Mouse (Mus musculus) kidney, embryonic 14.5 days (tissue): ENCODE measurements around the gene Cenpm. TPM values are rescaled to one million over a fixed set of nuclear protein-coding genes. Genes with fewer than 3 reads are reported as not detected.

ENCODE experiments used
- ATAC-seq: fragments of 200-750 bp; cut with Nextera tagmentation; 2 replicates; pipeline ENCODE4 v1.8.0; 2017; ENCODE audit warnings: moderate number of reproducible peaks, mild to moderate bottlenecking, moderate TSS enrichment, moderate library complexity; ENCODE audit not compliant: low FRiP score, low TSS enrichment
- H3K27ac ChIP-seq: fragments of 300-500 bp; sonication (generic); 2 replicates; pipeline ENCODE4 v1.5.1; 2014; ENCODE audit warnings: low read depth, mild to moderate bottlenecking, low read length, moderate library complexity, mixed read lengths
- H3K27me3 ChIP-seq: fragments of 300-500 bp; sonication (generic); 2 replicates; pipeline ENCODE4 v1.6.1; 2014; ENCODE audit warnings: mild to moderate bottlenecking, low read length; ENCODE audit not compliant: control insufficient read depth, insufficient read depth
- H3K36me3 ChIP-seq: fragments of 300-500 bp; sonication (generic); 2 replicates; pipeline ENCODE4 v1.6.1; 2014; ENCODE audit warnings: low read length, mixed read lengths; ENCODE audit not compliant: control insufficient read depth, insufficient read depth
- H3K4me1 ChIP-seq: fragments of 300-500 bp; sonication (generic); 2 replicates; pipeline ENCODE4 v1.6.1; 2014; ENCODE audit warnings: low read length, mixed read lengths; ENCODE audit not compliant: control insufficient read depth, insufficient read depth
- H3K4me2 ChIP-seq: fragments of 300-500 bp; sonication (generic); replicated peaks from 2 replicates; pipeline ENCODE4 v1.6.1; 2014; ENCODE audit warnings: low read depth, mild to moderate bottlenecking, low read length
- H3K4me3 ChIP-seq: fragments of 300-500 bp; sonication (generic); 2 replicates; pipeline ENCODE4 v1.5.1; 2014; ENCODE audit warnings: mild to moderate bottlenecking, low read length
- H3K9ac ChIP-seq: fragments of 300-500 bp; sonication (generic); 2 replicates; pipeline ENCODE4 v1.6.1; 2014; ENCODE audit warnings: low read depth, mild to moderate bottlenecking, low read length, moderate library complexity
- H3K9me3 ChIP-seq: fragments of 300-500 bp; sonication (generic); 2 replicates; pipeline ENCODE4 v1.6.1; 2016; ENCODE audit warnings: low read length; ENCODE audit not compliant: control insufficient read depth
- WGBS: fragments of 180-500 bp; shearing (Covaris S2); extraction: QIAGEN DNeasy Blood & Tissue Kit; methylation state at CpG from one replicate; pipeline ENCODE4 v1.1.7; 2014; 5-methylcytosine and 5-hydroxymethylcytosine counted together
- polyA plus RNA-seq: library from polyadenylated mRNA; unstranded; fragments of >200 nt; fragmentation: Nextera tagmentation; extraction: Ambion mirVana; gene quantifications from 2 replicates; pipeline ENCODE4 v1.2.1, GENCODE M21; 2014

The Cenpm gene
- polyA plus RNA-seq, 1 experiment from 2014 or later = 83.3 TPM

GRCm38 (mm10) chr15:82213222-82213621 is 31.3 kb downstream of the Cenpm start:
- WGBS = 8% methylated on average over 4 of the region's 4 CpGs
- Histone ChIP-seq H3K36me3 (no peaks in the 10 kb centered on the region), H3K9me3 (no peaks in the 10 kb centered on the region), H3K27ac (no peak overlapping the region), H3K4me3 (peak overlapping the region; percentile 41; the same call in 1 of the 2 replicates), H3K27me3 (peaks cover 82% of the 10 kb centered on the region), H3K9ac (no peak overlapping the region), H3K4me2 (no peak overlapping the region), H3K4me1 (peaks cover 16% of the 10 kb centered on the region)
- no peak for ATAC-seq

- Histone ChIP-seq H3K4me1 (peaks cover 16% of the 10 kb centered on the region), H3K27me3 (peaks cover 87% of the 10 kb centered on the region), H3K4me2 (peak within 1 kb of the TSS; percentile 76), H3K9me3 (no peaks in the 10 kb centered on the region), H3K9ac (peak within 1 kb of the TSS; percentile 34), H3K27ac (no peak within 1 kb of the TSS), H3K4me3 (peak within 1 kb of the TSS; percentile 41), H3K36me3 (no peaks in the 10 kb centered on the region)
- under 1% methylated on average over 24 of the region's 34 CpGs for WGBS
- no peak; the same call in 1 of the 2 replicates for ATAC-seq
These were observed 31.8 kb downstream of the Cenpm start, which contains the start of gene Shisa8 for GRCm38 (mm10) chr15:82212752-82213063. Gene Shisa8, minus strand, starts transcription at chr15:82212815.

- Histone ChIP-seq H3K27me3 (peaks cover 90% of the 10 kb centered on the region), H3K4me1 (peaks cover 16% of the 10 kb centered on the region), H3K36me3 (no peaks in the 10 kb centered on the region), H3K4me3 (peak overlapping the region; percentile 41), H3K9ac (peak overlapping the region; percentile 34), H3K9me3 (no peaks in the 10 kb centered on the region), H3K27ac (no peak overlapping the region), H3K4me2 (peak overlapping the region; percentile 76)
- ATAC-seq = peak; percentile 65; the same call in 1 of the 2 replicates
- WGBS = under 1% methylated on average over 102 of the region's 112 CpGs
These were observed 32.4 kb downstream of the Cenpm start for GRCm38 (mm10) chr15:82211911-82212751.

- Histone ChIP-seq H3K27me3 (peaks cover 90% of the 10 kb centered on the region), H3K4me3 (peak overlapping the region; percentile 41), H3K27ac (no peak overlapping the region), H3K4me1 (peaks cover 23% of the 10 kb centered on the region), H3K4me2 (peak overlapping the region; percentile 76), H3K9me3 (no peaks in the 10 kb centered on the region), H3K9ac (no peak overlapping the region), H3K36me3 (peaks cover 4% of the 10 kb centered on the region; the same call in 1 of the 2 replicates)
- no peak for ATAC-seq
- WGBS = 5% methylated on average over 9 of the region's 11 CpGs
These were observed 33.3 kb downstream of the Cenpm start for GRCm38 (mm10) chr15:82211281-82211680.

- no peak overlapping the region for H3K9ac ChIP-seq
- H3K27me3 ChIP-seq = peaks cover 90% of the 10 kb centered on the region
- H3K27ac ChIP-seq = no peak overlapping the region
- no peak for ATAC-seq
- WGBS = 31% methylated on average over 1 of the region's 1 CpGs
- peaks cover 24% of the 10 kb centered on the region for H3K4me1 ChIP-seq
- H3K4me2 ChIP-seq = no peak overlapping the region; the same call in 1 of the 2 replicates
- peaks cover 9% of the 10 kb centered on the region for H3K36me3 ChIP-seq
- no peaks in the 10 kb centered on the region for H3K9me3 ChIP-seq
- no peak overlapping the region for H3K4me3 ChIP-seq
These were observed 33.7 kb downstream of the Cenpm start for GRCm38 (mm10) chr15:82210801-82211200.

- no peak overlapping the region for H3K4me2 ChIP-seq
- peaks cover 15% of the 10 kb centered on the region for H3K36me3 ChIP-seq
- H3K4me3 ChIP-seq = no peak overlapping the region
- no peak overlapping the region for H3K9ac ChIP-seq
- no peaks in the 10 kb centered on the region for H3K9me3 ChIP-seq
- no peak overlapping the region for H3K27ac ChIP-seq
- ATAC-seq = no peak
- peaks cover 80% of the 10 kb centered on the region for H3K27me3 ChIP-seq
- peaks cover 24% of the 10 kb centered on the region for H3K4me1 ChIP-seq
- 80% methylated on average over 13 of the region's 13 CpGs for WGBS
These were observed 35.1 kb downstream of the Cenpm start for GRCm38 (mm10) chr15:82209295-82210050.

- WGBS = 84% methylated on average over 8 of the region's 8 CpGs
- ATAC-seq = no peak
- Histone ChIP-seq H3K27ac (no peak overlapping the region), H3K9ac (no peak overlapping the region), H3K4me1 (peaks cover 24% of the 10 kb centered on the region), H3K4me2 (no peak overlapping the region), H3K27me3 (peaks cover 71% of the 10 kb centered on the region), H3K4me3 (no peak overlapping the region), H3K9me3 (no peaks in the 10 kb centered on the region), H3K36me3 (peaks cover 25% of the 10 kb centered on the region)
These were observed 36.2 kb downstream of the Cenpm start for GRCm38 (mm10) chr15:82208307-82208706.

- no peak overlapping the region; the same call in 1 of the 2 replicates for H3K4me2 ChIP-seq
- no peak overlapping the region for H3K4me3 ChIP-seq
- 19% methylated on average over 30 of the region's 30 CpGs for WGBS
- no peak for ATAC-seq
- H3K4me1 ChIP-seq = peaks cover 22% of the 10 kb centered on the region
- H3K9ac ChIP-seq = no peak overlapping the region
- no peak overlapping the region for H3K27ac ChIP-seq
- H3K27me3 ChIP-seq = peaks cover 65% of the 10 kb centered on the region
- H3K9me3 ChIP-seq = no peaks in the 10 kb centered on the region
- peaks cover 32% of the 10 kb centered on the region for H3K36me3 ChIP-seq
These were observed 36.9 kb downstream of the Cenpm start for GRCm38 (mm10) chr15:82207504-82208219.
